Mouse (Mus musculus): ENCODE data around the gene Omp. TPM values are rescaled to one million over a fixed set of nuclear protein-coding genes. Genes with fewer than 3 reads are reported as not detected.
A peak's percentile ranks its signal among the peaks of the same experiment; 100 is the strongest.
"Not testable (repeated sequence)": the region's sequence is repeated elsewhere in the genome, so short reads cannot be mapped to it uniquely, and the experiment has no call there.

Omp gene
- polyA plus RNA-seq, 1 experiment from 2014 or later, result 0.15 TPM

DNA sequence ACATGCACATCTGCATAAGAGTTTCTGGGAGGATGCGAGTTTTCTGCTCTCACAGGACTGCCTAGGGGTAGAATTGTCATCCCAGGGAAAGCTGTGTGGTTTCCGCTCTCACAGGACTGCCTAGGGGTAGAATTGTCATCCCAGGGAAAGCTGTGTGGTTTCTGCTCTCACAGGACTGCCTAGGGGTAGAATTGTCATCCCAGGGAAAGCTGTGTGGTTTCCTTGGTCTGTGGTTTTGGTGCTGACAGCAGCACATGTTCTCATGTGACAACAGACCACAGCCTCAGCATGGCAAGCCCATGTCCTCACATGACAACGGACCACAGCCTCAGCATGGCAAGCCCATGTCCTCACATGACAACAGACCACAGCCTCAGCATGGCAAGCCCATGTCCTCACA, 42.0 kb upstream of the Omp start:
- 80% methylated on average over 3 of the region's 3 CpGs for WGBS
- H3K4me1 ChIP-seq (ENCODE audit: control insufficient read depth, insufficient read depth, low read length); ATAC-seq (replicated peaks; ENCODE audit: insufficient number of reproducible peaks, low FRiP score, low TSS enrichment, low read depth); H3K4me2 ChIP-seq (ENCODE audit: low read depth, low read length); H3K9me3 ChIP-seq (replicated peaks; ENCODE audit: control insufficient read depth, low read length); H3K27me3 ChIP-seq (ENCODE audit: control insufficient read depth, insufficient read depth, low read length); H3K9ac ChIP-seq (replicated peaks; ENCODE audit: low read length); DNase-seq (ENCODE audit: low spot score); H3K36me3 ChIP-seq (replicated peaks; ENCODE audit: control insufficient read depth, insufficient read depth, low read depth, low read length); H3K27ac ChIP-seq (replicated peaks; ENCODE audit: low read depth, low read length); H3K4me3 ChIP-seq (ENCODE audit: low read depth, low read length): not testable (repeated sequence)

DNA sequence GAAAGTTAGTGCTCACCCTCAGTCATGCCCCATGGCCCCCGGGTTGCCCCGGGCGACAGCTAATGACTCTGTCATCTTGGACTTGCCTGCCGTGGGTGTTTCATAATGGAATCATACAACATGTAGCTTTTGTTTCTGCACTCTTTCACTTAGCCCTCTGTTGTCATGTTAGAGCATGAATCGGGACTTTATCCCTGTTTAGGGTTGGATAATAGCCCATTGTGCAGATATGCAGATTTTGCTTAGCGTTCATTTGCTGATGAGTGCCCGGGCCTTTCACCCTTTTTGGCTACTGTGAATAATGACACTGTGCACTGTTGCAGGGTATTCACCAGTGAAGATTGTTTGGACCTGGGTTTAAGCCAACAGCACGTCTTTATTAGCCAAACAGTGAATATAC, 41.3 kb upstream of the Omp start:
- Histone ChIP-seq H3K9me3 (replicated peaks; ENCODE audit: control insufficient read depth, low read length) (no peaks in the 10 kb centered on the region), H3K4me3 (ENCODE audit: low read depth, low read length) (no peak overlapping the region), H3K4me1 (ENCODE audit: control insufficient read depth, insufficient read depth, low read length) (no peaks in the 10 kb centered on the region), H3K4me2 (ENCODE audit: low read depth, low read length) (no peak overlapping the region), H3K27ac (replicated peaks; ENCODE audit: low read depth, low read length) (no peak overlapping the region), H3K36me3 (replicated peaks; ENCODE audit: control insufficient read depth, insufficient read depth, low read depth, low read length) (no peaks in the 10 kb centered on the region), H3K27me3 (ENCODE audit: control insufficient read depth, insufficient read depth, low read length) (no peaks in the 10 kb centered on the region), H3K9ac (replicated peaks; ENCODE audit: low read length) (no peak overlapping the region)
- DNase-seq (ENCODE audit: low spot score), result no peak
- ATAC-seq (replicated peaks; ENCODE audit: insufficient number of reproducible peaks, low FRiP score, low TSS enrichment, low read depth), result peak; percentile 62
- 66% methylated on average over 8 of the region's 8 CpGs for WGBS

DNA sequence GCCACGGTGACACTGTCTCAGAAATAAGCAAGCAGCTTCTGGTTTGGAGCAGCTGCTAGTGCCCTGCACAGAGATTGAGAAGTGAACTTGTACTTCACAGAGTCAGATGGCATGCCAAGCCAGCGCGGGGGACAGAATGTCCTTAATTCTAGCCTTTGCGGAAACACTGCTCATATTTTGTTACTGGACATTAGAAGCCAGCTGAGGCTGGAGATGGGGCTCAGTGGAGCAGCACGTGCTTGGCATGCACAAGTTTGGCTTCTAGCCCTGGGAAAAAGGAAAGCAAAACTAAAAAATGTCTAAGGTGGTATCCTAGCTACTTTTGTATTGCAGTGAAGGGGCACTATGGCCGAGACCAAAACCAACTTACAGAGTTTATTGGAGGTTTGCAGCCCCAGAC, 40.0 kb upstream of the Omp start:
- H3K9ac ChIP-seq (replicated peaks; ENCODE audit: low read length), result no peak overlapping the region
- H3K4me2 ChIP-seq (ENCODE audit: low read depth, low read length), result no peak overlapping the region
- no peaks in the 10 kb centered on the region for H3K4me1 ChIP-seq (ENCODE audit: control insufficient read depth, insufficient read depth, low read length)
- no peak for ATAC-seq (replicated peaks; ENCODE audit: insufficient number of reproducible peaks, low FRiP score, low TSS enrichment, low read depth)
- H3K27me3 ChIP-seq (ENCODE audit: control insufficient read depth, insufficient read depth, low read length), result no peaks in the 10 kb centered on the region
- no peak overlapping the region for H3K27ac ChIP-seq (replicated peaks; ENCODE audit: low read depth, low read length)
- H3K9me3 ChIP-seq (replicated peaks; ENCODE audit: control insufficient read depth, low read length), result no peaks in the 10 kb centered on the region
- no peaks in the 10 kb centered on the region for H3K36me3 ChIP-seq (replicated peaks; ENCODE audit: control insufficient read depth, insufficient read depth, low read depth, low read length)
- 84% methylated on average over 6 of the region's 6 CpGs for WGBS
- DNase-seq (ENCODE audit: low spot score), result no peak
- no peak overlapping the region for H3K4me3 ChIP-seq (ENCODE audit: low read depth, low read length)

DNA sequence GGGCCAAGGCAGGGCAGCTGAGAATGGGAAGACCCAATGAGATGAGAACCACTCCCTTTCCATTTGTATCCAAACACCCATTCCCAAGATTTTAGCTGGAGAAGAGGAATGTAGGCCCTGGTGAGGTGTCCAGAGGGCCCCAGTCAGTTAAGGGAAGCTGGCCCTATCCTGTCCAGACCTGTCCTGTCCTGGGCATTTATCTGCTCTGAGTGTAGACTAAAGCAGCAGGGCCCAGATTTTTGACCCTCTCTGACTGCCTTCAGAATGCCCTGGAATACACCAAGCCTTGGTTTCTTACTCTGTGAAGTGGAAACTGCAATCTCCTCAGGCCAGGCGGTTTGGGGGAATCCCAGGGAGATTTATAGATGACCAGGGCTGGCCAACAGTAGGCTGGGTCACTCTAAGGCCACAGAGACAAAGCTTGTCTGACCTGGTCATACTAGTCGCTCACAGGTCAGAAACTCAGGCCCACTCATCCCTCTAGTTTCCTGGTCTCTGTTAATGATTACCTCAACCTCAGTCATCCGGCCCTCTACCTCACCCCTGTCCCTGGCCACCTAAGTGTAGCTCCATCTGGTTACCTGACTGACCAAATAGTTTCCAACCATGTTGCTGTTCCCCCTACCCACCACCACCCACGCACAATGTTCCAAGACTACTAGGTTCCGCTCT, 33.4 kb upstream of the Omp start:
- DNase-seq (ENCODE audit: low spot score) (no peak), ATAC-seq (replicated peaks; ENCODE audit: insufficient number of reproducible peaks, low FRiP score, low TSS enrichment, low read depth) (peak; percentile 25; the same call in 1 of the 2 replicates)
- Histone ChIP-seq H3K9me3 (replicated peaks; ENCODE audit: control insufficient read depth, low read length) (no peaks in the 10 kb centered on the region), H3K27ac (replicated peaks; ENCODE audit: low read depth, low read length) (no peak overlapping the region), H3K36me3 (replicated peaks; ENCODE audit: control insufficient read depth, insufficient read depth, low read depth, low read length) (no peaks in the 10 kb centered on the region), H3K27me3 (ENCODE audit: control insufficient read depth, insufficient read depth, low read length) (no peaks in the 10 kb centered on the region), H3K4me2 (ENCODE audit: low read depth, low read length) (peak overlapping the region; percentile 63), H3K4me1 (ENCODE audit: control insufficient read depth, insufficient read depth, low read length) (no peaks in the 10 kb centered on the region), H3K9ac (replicated peaks; ENCODE audit: low read length) (peak overlapping the region; percentile 56), H3K4me3 (ENCODE audit: low read depth, low read length) (peak overlapping the region; percentile 68)
- 84% methylated on average over 5 of the region's 5 CpGs for WGBS

DNA sequence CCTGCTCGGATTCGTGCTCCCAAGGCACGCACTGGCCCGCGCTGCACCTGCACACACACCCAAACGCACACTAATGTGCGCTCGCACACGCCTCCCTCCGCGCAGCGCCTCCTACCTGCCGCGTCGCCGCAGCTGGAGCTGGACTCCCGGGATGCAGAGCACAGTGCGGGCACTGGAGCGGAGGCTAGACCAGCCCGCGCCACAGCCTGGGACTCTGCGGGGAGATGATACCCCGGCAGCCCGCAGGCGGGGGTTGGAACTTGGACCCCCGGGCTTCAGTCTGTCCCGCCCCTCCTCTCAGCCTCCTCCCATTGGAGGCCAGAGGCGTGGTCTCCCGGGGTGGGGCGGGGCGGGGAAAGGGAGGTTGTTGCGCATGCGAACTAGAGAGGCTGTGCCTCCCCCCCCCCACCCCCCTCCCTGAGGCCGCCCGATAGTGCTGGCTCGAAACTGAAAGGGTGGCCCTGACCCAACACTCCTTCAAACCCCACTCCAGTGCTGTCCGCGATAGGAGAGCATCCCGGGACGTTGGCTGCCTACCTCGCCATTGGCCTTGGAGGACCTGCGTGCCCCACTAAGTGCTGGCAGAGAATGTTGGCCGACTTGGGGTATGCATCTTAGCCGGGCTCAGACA, 32.7 kb upstream of the Omp start, which contains the start of gene Capn5:
Capn5 (minus strand) TSS at position 346 of the 631 bp plus-strand sequence.
- no peaks in the 10 kb centered on the region for H3K9me3 ChIP-seq (replicated peaks; ENCODE audit: control insufficient read depth, low read length)
- peak within 1 kb of the TSS; percentile 56 for H3K9ac ChIP-seq (replicated peaks; ENCODE audit: low read length)
- ATAC-seq (replicated peaks; ENCODE audit: insufficient number of reproducible peaks, low FRiP score, low TSS enrichment, low read depth), result peak; percentile 80
- peak within 1 kb of the TSS; percentile 63 for H3K4me2 ChIP-seq (ENCODE audit: low read depth, low read length)
- H3K36me3 ChIP-seq (replicated peaks; ENCODE audit: control insufficient read depth, insufficient read depth, low read depth, low read length), result no peaks in the 10 kb centered on the region
- 1% methylated on average over 37 of the region's 44 CpGs for WGBS
- DNase-seq (ENCODE audit: low spot score), result peak; percentile 80
- no peaks in the 10 kb centered on the region for H3K27me3 ChIP-seq (ENCODE audit: control insufficient read depth, insufficient read depth, low read length)
- H3K27ac ChIP-seq (replicated peaks; ENCODE audit: low read depth, low read length), result no peak within 1 kb of the TSS
- H3K4me3 ChIP-seq (ENCODE audit: low read depth, low read length), result peak within 1 kb of the TSS; percentile 68
- no peaks in the 10 kb centered on the region for H3K4me1 ChIP-seq (ENCODE audit: control insufficient read depth, insufficient read depth, low read length)

DNA sequence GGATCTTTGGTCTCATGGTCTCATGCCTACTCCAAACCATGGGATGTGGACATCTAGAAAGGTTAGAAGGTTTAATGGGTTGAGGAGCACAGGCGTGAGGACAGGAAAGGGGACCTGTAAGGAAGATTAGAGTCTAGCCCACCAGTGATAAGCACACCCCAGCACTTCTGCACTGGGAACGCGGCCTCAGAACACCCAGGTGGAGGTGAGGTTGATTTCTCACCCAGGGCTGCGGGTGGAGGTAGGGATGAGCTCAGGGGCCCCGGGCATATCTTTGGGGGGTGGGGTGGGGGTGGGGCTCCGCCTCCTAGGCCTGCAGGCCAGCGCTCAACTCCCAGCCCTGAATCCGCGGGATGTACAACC, 32.2 kb upstream of the Omp start:
- Histone ChIP-seq H3K9ac (replicated peaks; ENCODE audit: low read length) (peak overlapping the region; percentile 56), H3K9me3 (replicated peaks; ENCODE audit: control insufficient read depth, low read length) (no peaks in the 10 kb centered on the region), H3K36me3 (replicated peaks; ENCODE audit: control insufficient read depth, insufficient read depth, low read depth, low read length) (no peaks in the 10 kb centered on the region), H3K27ac (replicated peaks; ENCODE audit: low read depth, low read length) (no peak overlapping the region), H3K4me3 (ENCODE audit: low read depth, low read length) (peak overlapping the region; percentile 68), H3K4me1 (ENCODE audit: control insufficient read depth, insufficient read depth, low read length) (no peaks in the 10 kb centered on the region), H3K4me2 (ENCODE audit: low read depth, low read length) (peak overlapping the region; percentile 63), H3K27me3 (ENCODE audit: control insufficient read depth, insufficient read depth, low read length) (no peaks in the 10 kb centered on the region)
- WGBS, result 3% methylated on average over 9 of the region's 9 CpGs
- DNase-seq (ENCODE audit: low spot score), result no peak
- ATAC-seq (replicated peaks; ENCODE audit: insufficient number of reproducible peaks, low FRiP score, low TSS enrichment, low read depth), result peak; percentile 10; the same call in 1 of the 2 replicates

DNA sequence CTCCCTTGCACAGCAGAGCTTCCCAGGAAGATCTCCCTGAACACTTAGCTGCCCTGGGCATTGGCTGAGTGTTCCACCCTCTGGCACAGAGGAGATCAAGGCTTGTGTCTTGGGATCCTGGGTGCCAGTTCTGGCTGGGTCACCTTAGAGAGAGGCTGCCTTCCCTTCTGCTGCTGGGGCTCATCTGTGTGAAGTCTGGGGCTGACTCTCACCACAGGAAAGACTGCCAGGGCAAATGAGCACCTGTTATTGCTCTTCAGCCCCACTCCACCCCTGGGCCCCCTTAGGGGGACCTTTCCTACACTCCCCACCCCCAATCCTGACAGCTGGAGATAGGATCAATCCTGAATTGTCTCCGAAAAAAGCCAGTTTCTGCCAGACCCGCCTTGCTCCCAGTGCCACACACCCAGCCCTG, 31.8 kb upstream of the Omp start:
- Histone ChIP-seq H3K9ac (replicated peaks; ENCODE audit: low read length) (no peak overlapping the region), H3K36me3 (replicated peaks; ENCODE audit: control insufficient read depth, insufficient read depth, low read depth, low read length) (no peaks in the 10 kb centered on the region), H3K4me3 (ENCODE audit: low read depth, low read length) (peak overlapping the region; percentile 68; the same call in 1 of the 2 replicates), H3K4me2 (ENCODE audit: low read depth, low read length) (no peak overlapping the region), H3K4me1 (ENCODE audit: control insufficient read depth, insufficient read depth, low read length) (no peaks in the 10 kb centered on the region), H3K27ac (replicated peaks; ENCODE audit: low read depth, low read length) (no peak overlapping the region), H3K27me3 (ENCODE audit: control insufficient read depth, insufficient read depth, low read length) (no peaks in the 10 kb centered on the region), H3K9me3 (replicated peaks; ENCODE audit: control insufficient read depth, low read length) (no peaks in the 10 kb centered on the region)
- ATAC-seq (replicated peaks; ENCODE audit: insufficient number of reproducible peaks, low FRiP score, low TSS enrichment, low read depth) (0 out of 2 replicates have a peak, but pooled peaks have one; percentile 40), DNase-seq (ENCODE audit: low spot score) (no peak)
- 57% methylated on average over 2 of the region's 2 CpGs for WGBS

Data from embryonic facial prominence, embryonic 11.5 days (tissue).